Mouse (Mus musculus) embryonic facial prominence, embryonic 14.5 days (tissue): Measurements from ENCODE around the gene Znrf1. TPM values are rescaled to one million over a fixed set of nuclear protein-coding genes. Genes with fewer than 3 reads are reported as not detected.
A peak's percentile ranks its signal among the peaks of the same experiment; 100 is the strongest.

Source experiments
- ATAC-seq: fragments of 200-750 bp; cut with Nextera tagmentation; 2 replicates; pipeline ENCODE4 v1.8.0; 2017; ENCODE audit warnings: low read depth, moderate number of reproducible peaks, moderate TSS enrichment
- DNase-seq: peaks from one replicate; pipeline ENCODE4 v3.0.0-alpha.2; 2015; ENCODE audit warnings: low spot score
- H3K27ac ChIP-seq: fragments of 300-500 bp; sonication (generic); replicated peaks from 2 replicates; pipeline ENCODE4 v1.5.1; 2014; ENCODE audit warnings: low read depth, mild to moderate bottlenecking, low read length, moderate library complexity
- H3K27me3 ChIP-seq: fragments of 300-500 bp; sonication (generic); replicated peaks from 2 replicates; pipeline ENCODE4 v1.6.1; 2014; ENCODE audit warnings: low read length; ENCODE audit not compliant: control insufficient read depth, insufficient read depth
- H3K36me3 ChIP-seq: fragments of 300-500 bp; sonication (generic); 2 replicates; pipeline ENCODE4 v1.6.1; 2014; ENCODE audit warnings: low read length, mixed read lengths; ENCODE audit not compliant: control insufficient read depth, insufficient read depth
- H3K4me1 ChIP-seq: fragments of 300-500 bp; sonication (generic); 2 replicates; pipeline ENCODE4 v1.6.1; 2014; ENCODE audit warnings: antibody characterized with exemption, low read length; ENCODE audit not compliant: control insufficient read depth, insufficient read depth
- H3K4me2 ChIP-seq: fragments of 300-500 bp; sonication (generic); 2 replicates; pipeline ENCODE4 v1.6.1; 2014; ENCODE audit warnings: low read depth, mild to moderate bottlenecking, low read length, moderate library complexity, mixed read lengths
- H3K4me3 ChIP-seq: fragments of 300-500 bp; sonication (generic); 2 replicates; pipeline ENCODE4 v1.5.1; 2014; ENCODE audit warnings: low read depth, mild to moderate bottlenecking, low read length
- H3K9ac ChIP-seq: fragments of 300-500 bp; sonication (generic); 2 replicates; pipeline ENCODE4 v1.6.1; 2014; ENCODE audit warnings: low read depth, mild to moderate bottlenecking, low read length, moderate library complexity, mixed read lengths
- H3K9me3 ChIP-seq: fragments of 300-500 bp; sonication (generic); 2 replicates; pipeline ENCODE4 v1.6.1; 2016; ENCODE audit warnings: low read length; ENCODE audit not compliant: control insufficient read depth
- WGBS: fragments of 180-500 bp; shearing (Covaris S2); extraction: QIAGEN DNeasy Blood & Tissue Kit; methylation state at CpG from one replicate; pipeline ENCODE4 v1.1.7; 2014; 5-methylcytosine and 5-hydroxymethylcytosine counted together
- polyA plus RNA-seq: library from polyadenylated mRNA; unstranded; fragments of >200 nt; fragmentation: Nextera tagmentation; extraction: Ambion mirVana; gene quantifications from 2 replicates; pipeline ENCODE4 v1.2.1, GENCODE M21; 2014

Znrf1 gene
- polyA plus RNA-seq, 1 experiment from 2014 or later: 35.6 TPM

DNA sequence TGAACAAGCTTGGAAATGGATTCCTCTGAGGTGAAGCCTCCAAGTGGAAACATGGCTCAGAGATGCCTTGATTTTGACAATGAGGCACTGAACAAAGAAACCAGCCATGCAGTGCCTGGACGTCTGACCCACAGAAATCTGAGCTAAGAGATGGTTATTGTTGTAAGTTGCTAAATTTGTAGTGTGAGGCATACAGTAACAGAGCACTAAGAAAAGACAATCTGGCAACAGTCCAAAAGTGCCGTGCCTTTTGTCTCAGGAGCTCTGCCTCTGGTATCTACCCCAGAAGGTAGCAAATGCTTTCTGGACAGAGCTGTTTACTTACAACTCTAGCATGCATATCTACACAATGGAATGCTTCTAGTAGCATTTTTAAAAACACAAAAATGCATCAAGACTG, 27.3 kb upstream of the Znrf1 start:
- H3K36me3 ChIP-seq: peaks cover 8% of the 10 kb centered on the region; the same call in 1 of the 2 replicates
- WGBS: 44% methylated on average over 2 of the region's 2 CpGs
- H3K9ac ChIP-seq: no peak overlapping the region
- no peak overlapping the region for H3K4me2 ChIP-seq
- DNase-seq (peak; percentile 65), ATAC-seq (peak; percentile 41; the same call in 1 of the 2 replicates)
- H3K27me3 ChIP-seq: no peaks in the 10 kb centered on the region
- H3K4me1 ChIP-seq: no peaks in the 10 kb centered on the region
- H3K9me3 ChIP-seq: no peaks in the 10 kb centered on the region
- H3K4me3 ChIP-seq: no peak overlapping the region
- H3K27ac ChIP-seq: no peak overlapping the region

DNA sequence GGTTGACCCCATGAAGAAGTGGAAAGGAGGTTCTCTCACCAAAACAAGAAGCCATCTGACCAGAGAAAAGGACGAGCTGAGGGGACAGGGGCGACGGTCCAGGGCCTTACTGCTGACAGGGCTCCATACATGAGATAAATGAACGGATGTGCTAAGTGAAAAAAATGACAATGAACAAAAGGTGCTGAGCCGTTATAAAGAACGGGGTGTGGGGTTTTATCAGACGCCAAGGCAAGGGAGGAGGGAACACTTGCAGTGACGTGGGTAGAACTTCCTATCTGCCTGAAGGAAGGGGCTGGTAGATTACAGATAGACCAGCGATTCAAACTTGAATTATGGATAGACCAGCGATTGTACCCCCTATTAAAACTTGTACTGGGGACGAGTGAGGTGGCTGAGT, 26.6 kb upstream of the Znrf1 start:
- DNase-seq: no peak
- Histone ChIP-seq H3K27me3 (no peaks in the 10 kb centered on the region), H3K4me1 (no peaks in the 10 kb centered on the region), H3K36me3 (0 out of 2 replicates have a peak, but pooled peaks cover under 1% of the 10 kb centered on the region), H3K9ac (no peak overlapping the region), H3K4me2 (no peak overlapping the region), H3K4me3 (no peak overlapping the region), H3K9me3 (no peaks in the 10 kb centered on the region), H3K27ac (no peak overlapping the region)
- 87% methylated on average over 11 of the region's 11 CpGs for WGBS
- ATAC-seq: no peak

- WGBS: 58% methylated on average over 4 of the region's 4 CpGs
- DNase-seq: peak; percentile 18
Observed at GRCm38 (mm10) chr8:111510401-111510800, 25.5 kb upstream of the Znrf1 start.

DNA sequence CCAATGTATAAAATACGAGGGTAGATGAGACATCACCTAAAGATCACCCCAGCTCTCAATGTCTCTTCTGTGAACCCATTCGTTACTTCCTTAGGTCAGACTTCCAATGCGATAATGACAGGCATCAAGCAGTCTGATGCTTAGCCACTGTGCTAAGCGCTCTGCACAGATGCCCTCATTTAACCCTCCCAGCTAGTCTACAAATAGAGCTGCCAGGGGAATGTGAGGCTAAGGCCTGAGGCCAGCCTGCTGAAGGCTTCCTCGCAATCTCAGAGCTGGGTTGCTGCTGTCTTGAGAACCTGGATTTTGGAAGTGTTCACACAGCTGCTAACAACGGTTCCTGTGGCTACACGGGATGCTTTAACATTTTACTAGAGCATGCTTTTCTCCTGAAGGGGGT, 23.0 kb upstream of the Znrf1 start:
- H3K27me3 ChIP-seq: no peaks in the 10 kb centered on the region
- 74% methylated on average over 7 of the region's 7 CpGs for WGBS
- H3K36me3 ChIP-seq: no peaks in the 10 kb centered on the region
- H3K9me3 ChIP-seq: no peaks in the 10 kb centered on the region
- H3K27ac ChIP-seq: no peak overlapping the region
- ATAC-seq (no peak), DNase-seq (no peak)
- H3K9ac ChIP-seq: no peak overlapping the region
- no peak overlapping the region for H3K4me3 ChIP-seq
- H3K4me2 ChIP-seq: no peak overlapping the region
- H3K4me1 ChIP-seq: no peaks in the 10 kb centered on the region

More at GRCm38 (mm10) chr8:111510401-111510800, 25.5 kb upstream of the Znrf1 start:
- Histone ChIP-seq H3K36me3 (no peaks in the 10 kb centered on the region), H3K9ac (no peak overlapping the region), H3K4me1 (no peaks in the 10 kb centered on the region), H3K4me2 (no peak overlapping the region), H3K4me3 (no peak overlapping the region), H3K9me3 (no peaks in the 10 kb centered on the region), H3K27ac (no peak overlapping the region), H3K27me3 (no peaks in the 10 kb centered on the region)
- ATAC-seq: no peak

DNA sequence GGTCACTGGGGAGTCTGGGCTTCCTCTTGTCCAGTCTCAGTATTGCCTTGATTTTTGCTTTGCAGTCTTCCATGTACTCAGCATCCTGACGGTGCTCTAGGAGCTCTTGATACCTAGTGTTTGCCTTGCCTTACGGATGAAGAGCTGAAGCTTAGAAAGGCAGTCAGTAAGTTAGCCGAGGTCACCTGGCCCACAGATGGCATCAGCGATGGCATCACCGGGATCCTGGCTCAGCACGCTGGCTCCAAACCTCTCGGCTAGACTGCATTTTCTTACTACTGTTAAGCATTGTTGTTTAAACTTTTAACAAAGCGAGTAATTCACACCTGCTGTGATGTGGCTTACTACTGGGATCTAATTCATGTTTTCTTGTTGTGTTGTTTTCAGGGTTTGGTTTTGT, 22.5 kb upstream of the Znrf1 start:
- H3K4me1 ChIP-seq: no peaks in the 10 kb centered on the region
- no peak overlapping the region for H3K27ac ChIP-seq
- no peak overlapping the region for H3K4me3 ChIP-seq
- ATAC-seq: no peak
- H3K27me3 ChIP-seq: no peaks in the 10 kb centered on the region
- 81% methylated on average over 8 of the region's 8 CpGs for WGBS
- no peaks in the 10 kb centered on the region for H3K9me3 ChIP-seq
- H3K9ac ChIP-seq: no peak overlapping the region
- H3K36me3 ChIP-seq: no peaks in the 10 kb centered on the region
- H3K4me2 ChIP-seq: no peak overlapping the region
- DNase-seq: no peak

GRCm38 (mm10) chr8:111516451-111517035, 19.4 kb upstream of the Znrf1 start:
- H3K4me2 ChIP-seq: no peak overlapping the region
- no peaks in the 10 kb centered on the region for H3K4me1 ChIP-seq
- H3K9ac ChIP-seq: no peak overlapping the region
- WGBS: 78% methylated on average over 7 of the region's 7 CpGs
- ATAC-seq: peak; percentile 63; the same call in 1 of the 2 replicates
- DNase-seq: no peak
- no peaks in the 10 kb centered on the region for H3K27me3 ChIP-seq
- H3K36me3 ChIP-seq: no peaks in the 10 kb centered on the region
- H3K27ac ChIP-seq: no peak overlapping the region
- no peak overlapping the region for H3K4me3 ChIP-seq
- H3K9me3 ChIP-seq: no peaks in the 10 kb centered on the region

DNA sequence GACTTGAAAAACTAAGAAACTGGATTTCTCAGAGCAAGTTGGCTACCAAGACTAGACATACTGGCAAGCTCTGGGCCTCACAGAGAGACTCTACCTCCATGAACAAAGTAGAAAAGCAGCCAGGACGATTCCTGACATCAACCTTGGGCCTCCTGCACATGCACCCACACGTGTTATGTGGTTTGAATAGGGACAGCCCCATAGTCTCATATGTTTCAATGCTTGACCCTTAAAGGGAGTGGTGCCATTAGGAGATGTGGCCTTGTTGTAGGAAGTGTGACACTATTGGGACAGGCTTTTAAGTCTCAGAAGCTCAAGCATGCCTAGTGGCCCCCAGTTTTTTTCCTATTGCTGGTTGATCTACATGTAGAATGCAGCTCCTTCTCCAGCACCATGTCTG, 18.4 kb upstream of the Znrf1 start:
- H3K4me2 ChIP-seq: no peak overlapping the region
- no peak overlapping the region for H3K9ac ChIP-seq
- DNase-seq (no peak), ATAC-seq (no peak)
- H3K36me3 ChIP-seq: no peaks in the 10 kb centered on the region
- no peaks in the 10 kb centered on the region for H3K4me1 ChIP-seq
- H3K9me3 ChIP-seq: no peaks in the 10 kb centered on the region
- no peaks in the 10 kb centered on the region for H3K27me3 ChIP-seq
- H3K4me3 ChIP-seq: no peak overlapping the region
- H3K27ac ChIP-seq: no peak overlapping the region
- WGBS: 92% methylated on average over 2 of the region's 2 CpGs

DNA sequence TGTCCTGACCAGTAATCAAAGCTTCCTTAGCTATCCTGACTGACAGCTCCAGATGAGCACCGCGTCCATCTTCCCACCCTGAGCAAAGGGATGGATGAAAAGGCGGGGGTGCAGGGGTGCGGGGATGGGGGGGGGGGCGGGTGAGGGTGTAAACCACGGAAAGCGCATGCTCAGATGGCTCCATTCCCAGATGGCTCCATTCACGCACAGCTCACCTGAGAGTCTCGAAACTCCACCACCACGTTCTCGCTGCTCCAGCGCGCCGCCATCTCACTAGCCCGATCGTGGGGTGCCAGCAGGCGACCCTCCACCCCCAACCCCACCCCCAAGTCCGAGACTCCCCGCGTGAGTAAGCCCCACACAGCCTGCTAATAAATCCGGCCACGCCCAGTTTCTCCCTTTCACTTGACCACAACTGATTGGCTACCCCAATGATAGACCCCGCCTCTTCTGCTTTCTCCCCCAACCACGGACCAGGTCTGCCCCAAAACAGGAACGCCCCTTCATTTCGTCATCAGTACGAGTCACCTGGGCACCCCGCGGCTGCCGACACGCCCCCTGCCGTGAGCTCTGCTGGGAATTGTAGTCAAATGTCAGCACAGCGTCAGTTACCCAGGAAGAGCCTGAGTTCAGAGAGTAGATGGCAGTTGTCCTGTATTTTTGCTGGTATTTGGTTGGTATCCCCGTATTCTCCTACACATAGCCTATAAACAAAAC, 14.0 kb upstream of the Znrf1 start, which contains the start of gene Wdr59:
Gene Wdr59, minus strand, starts transcription at position 380 of the 717 bp plus-strand sequence.
- under 1% methylated on average over 24 of the region's 34 CpGs for WGBS
- Histone ChIP-seq H3K9ac (peak within 1 kb of the TSS; percentile 59), H3K4me2 (peak within 1 kb of the TSS; percentile 73), H3K4me3 (peak within 1 kb of the TSS; percentile 56), H3K27ac (no peak within 1 kb of the TSS), H3K9me3 (no peaks in the 10 kb centered on the region), H3K36me3 (no peaks in the 10 kb centered on the region), H3K27me3 (no peaks in the 10 kb centered on the region), H3K4me1 (no peaks in the 10 kb centered on the region)
- DNase-seq (peak; percentile 99), ATAC-seq (peak; percentile 99)
